Mouse (Mus musculus) gastrocnemius, postnatal 4 days (tissue): ENCODE measurements at regions not wholly inside any gene's neighbourhood (a gene's known extent, or its start where the extent isn't known, plus 50 kb on each side); places are given as distances from the start of the nearest gene placed in this dataset.

Experiments used
- DNase-seq, 2 experiments: peaks; one replicate each; pipeline ENCODE4 v3.0.0; 2021 to 2022; ENCODE audit warnings: low spot score in 2 of 2, mixed read lengths in 2 of 2

DNA sequence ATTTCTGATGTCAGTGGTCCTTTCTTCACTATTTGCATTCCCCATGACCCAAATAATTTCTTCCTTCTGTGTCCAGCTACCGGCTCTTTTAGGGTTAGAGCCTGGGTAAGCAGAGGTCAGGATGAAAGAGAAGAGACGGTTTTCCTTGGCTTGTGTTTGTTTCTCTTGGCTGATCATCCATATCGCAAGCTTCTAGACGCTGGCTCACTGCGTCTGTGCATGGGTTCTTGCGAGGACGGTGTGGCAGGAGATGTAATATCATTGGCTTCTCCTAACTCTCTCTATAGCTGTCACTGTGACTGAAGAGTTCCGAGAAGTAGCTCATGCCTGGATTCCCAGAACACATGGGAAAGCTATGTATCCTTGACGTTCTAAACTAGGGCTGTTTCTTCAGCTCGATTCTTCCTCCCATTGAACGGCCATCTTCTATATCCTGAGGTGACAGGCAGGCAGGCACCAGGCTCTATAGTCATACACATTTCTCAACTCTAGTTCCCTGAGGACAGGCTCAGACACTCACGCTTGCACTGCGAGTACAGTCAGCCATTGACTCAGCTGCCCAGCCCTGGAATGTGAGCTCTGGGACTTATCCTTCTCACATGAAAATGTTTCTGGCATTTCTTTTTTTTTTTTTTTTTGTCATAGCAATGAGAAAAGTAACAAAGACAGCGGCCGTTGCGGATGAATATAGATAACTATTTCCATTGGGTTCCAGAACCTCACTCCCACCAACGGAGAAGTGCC, 85.0 kb downstream of the Bach1 start:
- no peak for DNase-seq

DNA sequence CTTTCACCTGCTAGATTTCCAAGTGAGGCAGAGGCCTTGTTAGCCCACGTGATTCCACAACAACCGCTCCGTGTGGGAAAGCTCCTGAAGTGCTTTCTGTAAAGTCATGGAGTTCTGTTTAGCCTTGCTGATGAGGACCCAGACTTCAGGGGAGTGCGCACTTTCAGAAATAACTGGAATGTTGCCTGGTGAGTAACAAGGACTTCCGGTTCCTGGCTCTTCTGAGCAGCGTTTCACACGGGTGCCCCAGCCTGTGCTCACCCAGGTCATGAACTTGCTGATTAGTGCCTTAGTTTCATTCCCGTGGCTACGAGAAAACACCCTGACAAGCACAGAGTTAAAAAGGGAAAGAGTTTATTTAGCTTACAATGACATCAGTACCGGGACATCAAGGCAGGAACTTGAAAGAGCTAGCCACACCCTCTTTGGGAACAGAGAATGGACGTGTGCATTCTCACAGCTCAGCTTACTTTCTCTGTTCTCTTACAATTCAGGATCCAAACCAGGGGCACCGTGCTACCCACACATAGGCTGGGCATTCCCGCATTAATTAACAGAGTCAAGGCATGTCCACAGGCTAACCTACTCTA, 85.8 kb downstream of the Bach1 start:
- DNase-seq: no peak

DNA sequence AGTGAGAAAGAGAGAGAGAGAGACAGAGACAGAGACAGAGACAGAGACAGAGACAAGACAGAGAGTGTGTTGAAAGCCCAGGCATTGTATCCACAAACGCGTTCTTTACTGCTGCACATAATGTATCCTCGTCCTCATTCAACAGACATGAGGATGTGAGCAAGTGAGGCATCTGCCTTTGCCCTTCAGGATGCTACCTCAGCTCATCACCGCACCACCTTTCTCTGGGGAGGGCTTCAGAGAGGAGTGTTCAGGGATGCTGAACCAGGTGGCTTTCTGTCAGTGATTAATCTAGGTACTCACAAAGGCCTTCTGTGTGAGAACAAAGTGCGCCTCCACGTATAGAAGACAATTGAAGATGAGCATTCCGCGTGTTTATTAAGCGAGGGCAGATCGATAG, 90.8 kb downstream of the Bach1 start:
- DNase-seq: no peak

DNA sequence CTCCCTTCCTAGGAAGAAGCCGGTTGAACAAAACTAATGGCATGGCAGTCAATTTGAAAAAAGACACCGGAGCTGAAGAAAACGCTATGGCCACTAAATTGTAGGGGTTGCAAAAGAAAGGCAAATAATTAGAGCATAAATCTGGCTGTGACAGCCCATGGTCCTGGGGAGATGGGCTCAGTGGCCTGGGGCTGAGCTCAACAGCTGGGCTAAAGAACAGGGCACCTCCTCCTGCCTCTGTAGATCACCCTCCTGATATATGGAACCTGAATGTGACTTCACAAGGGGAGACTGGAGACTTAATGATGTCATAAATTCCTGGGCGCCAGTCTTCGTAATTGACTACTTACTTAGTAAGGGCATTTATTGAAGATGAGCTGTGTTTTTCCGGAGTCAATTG, 91.2 kb downstream of the Bach1 start:
- DNase-seq: no peak

DNA sequence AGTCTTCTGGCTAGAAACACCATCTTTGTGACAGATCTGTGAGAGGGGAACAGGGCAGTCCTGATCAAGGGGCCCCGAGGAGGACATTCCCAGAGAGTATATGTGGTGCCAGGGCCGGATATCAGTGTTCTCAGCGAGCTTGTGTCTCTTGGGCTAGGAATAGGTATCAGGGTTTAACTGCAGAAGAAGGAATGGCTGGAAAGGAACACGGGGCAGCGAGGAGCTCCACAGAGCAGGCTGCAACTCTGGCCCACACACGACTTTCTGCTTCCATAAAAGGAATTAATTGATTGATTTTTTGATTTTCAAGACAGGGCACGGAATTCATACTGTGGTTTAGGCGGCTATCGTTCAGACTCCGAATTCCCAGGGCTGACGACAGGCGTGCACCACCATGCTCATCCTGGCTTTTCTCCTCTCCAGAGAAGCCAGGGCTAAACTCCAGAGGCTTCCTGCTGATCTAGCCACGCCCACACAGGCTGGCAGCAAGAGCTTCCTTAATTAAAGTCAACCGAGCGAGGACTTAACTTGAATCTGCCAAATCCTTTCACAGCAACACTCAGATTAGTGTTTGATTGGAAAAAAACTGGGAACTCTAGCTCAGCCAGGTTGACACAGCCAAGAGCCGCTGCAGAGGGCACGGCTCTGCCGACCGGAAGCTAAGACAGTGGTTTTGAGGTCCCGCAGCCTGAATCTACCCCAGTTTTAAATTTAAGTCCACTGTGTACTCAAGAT, 97.9 kb downstream of the Bach1 start:
- no peak for DNase-seq

DNA sequence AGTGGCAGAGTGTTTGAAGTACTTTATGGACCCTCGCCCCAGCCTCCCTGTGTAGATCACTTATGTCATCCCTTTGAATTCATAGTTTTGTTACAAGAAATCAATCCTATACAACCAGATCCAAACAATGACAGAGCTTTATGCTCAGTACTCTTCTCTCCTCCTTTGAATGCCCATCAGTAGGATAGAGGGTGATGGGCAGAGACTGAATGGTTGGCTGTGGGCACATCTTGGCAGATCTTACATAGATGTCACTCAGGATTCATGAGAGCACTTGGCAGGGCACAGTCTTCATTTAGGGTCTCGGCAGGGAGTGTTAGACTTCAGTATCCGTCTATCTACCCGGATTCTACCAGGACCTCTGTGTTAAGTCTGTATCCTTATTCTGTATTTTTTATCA, 103.6 kb downstream of the Bach1 start:
- no peak for DNase-seq

DNA sequence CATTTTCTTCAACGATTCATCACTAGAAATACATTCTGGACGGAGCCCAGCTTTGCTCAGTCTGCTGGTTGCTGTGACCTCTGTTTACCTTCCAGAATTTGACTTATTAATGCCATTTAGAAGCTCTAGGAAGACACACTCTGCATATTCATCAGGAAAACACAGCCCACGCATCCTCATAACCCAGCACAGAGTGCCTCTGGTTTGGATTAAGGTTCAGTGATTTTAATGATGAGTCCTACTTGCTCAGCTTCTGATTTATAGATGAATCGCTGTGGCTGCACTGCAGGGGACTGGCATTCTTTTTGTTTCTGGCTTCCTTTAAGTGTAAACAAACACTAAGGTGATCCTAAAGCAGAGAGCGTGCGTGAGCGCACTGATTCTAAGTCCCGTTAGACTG, 118.8 kb downstream of the Bach1 start:
- no peak for DNase-seq

DNA sequence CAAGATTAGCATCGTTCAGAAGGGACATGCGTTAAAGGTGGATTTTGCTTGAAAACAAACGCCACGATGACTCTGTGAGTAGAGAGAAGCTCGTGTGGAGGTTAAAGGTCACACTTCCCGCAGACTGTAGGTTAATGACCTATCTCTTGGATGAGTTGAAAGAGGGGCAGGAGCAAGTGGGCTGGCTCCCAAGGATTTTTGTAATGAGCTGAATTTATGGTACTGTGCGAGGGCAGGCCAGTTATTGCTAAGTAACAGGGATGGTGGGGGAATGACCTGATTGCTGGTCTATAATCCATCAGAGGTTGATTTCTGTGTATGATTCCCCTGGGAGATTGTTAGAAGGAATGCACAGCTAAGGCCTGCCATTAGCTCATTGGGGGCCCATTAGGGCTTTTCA, 135.6 kb downstream of the Bach1 start:
- DNase-seq: no peak

DNA sequence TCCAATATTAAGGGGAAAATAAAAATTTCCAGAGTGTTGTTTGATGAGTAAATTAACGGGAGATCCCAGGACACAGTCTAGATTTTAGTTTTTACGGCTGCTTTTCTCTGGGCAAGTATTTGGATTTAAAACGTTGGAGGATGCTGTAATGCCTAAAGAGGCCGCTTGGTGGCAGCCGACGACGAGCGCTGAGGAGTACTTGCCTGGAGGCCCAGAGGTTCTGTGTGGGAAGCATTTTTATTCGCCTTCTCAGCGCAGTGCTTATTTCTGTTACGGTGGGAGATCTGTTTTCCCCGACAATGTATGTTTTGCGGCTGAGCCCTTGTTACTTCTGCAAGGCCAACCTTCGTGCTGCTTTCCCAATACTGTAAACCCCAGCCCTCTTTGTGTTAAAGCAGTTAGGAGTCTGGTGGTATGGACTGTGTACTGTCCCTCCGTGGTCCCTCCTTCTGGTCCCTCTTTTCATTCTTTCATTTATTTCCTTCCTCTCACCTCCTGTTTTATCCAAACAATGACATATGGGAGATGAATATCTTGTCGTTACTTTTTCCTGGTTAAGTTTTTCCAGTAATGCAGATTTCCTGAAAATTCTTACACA, 142.3 kb downstream of the Bach1 start:
- peak; percentile 34 to 67 for DNase-seq
